Mouse (Mus musculus): ENCODE results near the gene Grrp1. TPM values are rescaled to one million over a fixed set of nuclear protein-coding genes. Genes with fewer than 3 reads are reported as not detected.
"Not testable (repeated sequence)": the region's sequence is repeated elsewhere in the genome, so short reads cannot be mapped to it uniquely, and the experiment has no call there.

Gene Grrp1
- 9.0 and 11.0 TPM in 2 replicates for polyA plus RNA-seq (2015; fragmentation: Nextera tagmentation; extraction: Ambion mirVana)

- ATAC-seq (ENCODE audit: low read depth) = no peak
- Histone ChIP-seq H3K4me1 (replicated peaks; ENCODE audit: control insufficient read depth, insufficient read depth, low read length) (peaks cover 46% of the 10 kb centered on the region), H3K9me3 (ENCODE audit: control insufficient read depth, low read length) (no peaks in the 10 kb centered on the region)
Measured at GRCm38 (mm10) chr4:134253722-134254324, at the start of gene Grrp1. Gene Grrp1 (minus strand): TSS chr4:134254106.

GRCm38 (mm10) chr4:134302084-134302483 lies 48.2 kb upstream of the Grrp1 start:
- Histone ChIP-seq H3K9ac (ENCODE audit: low read length) (no peak overlapping the region), H3K4me1 (replicated peaks; ENCODE audit: control insufficient read depth, insufficient read depth, low read length) (peaks cover 5% of the 10 kb centered on the region), H3K36me3 (ENCODE audit: control insufficient read depth, insufficient read depth, low read length) (no peaks in the 10 kb centered on the region), H3K9me3 (ENCODE audit: control insufficient read depth, low read length) (no peaks in the 10 kb centered on the region), H3K27ac (ENCODE audit: low read length) (no peak overlapping the region), H3K27me3 (ENCODE audit: control insufficient read depth, insufficient read depth, low read depth, low read length) (no peaks in the 10 kb centered on the region), H3K4me3 (ENCODE audit: low read length) (no peak overlapping the region), H3K4me2 (ENCODE audit: low read depth, low read length) (no peak overlapping the region)
- ATAC-seq (ENCODE audit: low read depth) = no peak
- 65% methylated on average over 5 of the region's 5 CpGs for WGBS

More at GRCm38 (mm10) chr4:134253722-134254324, at the start of gene Grrp1:
- no peaks in the 10 kb centered on the region for H3K36me3 ChIP-seq (ENCODE audit: control insufficient read depth, insufficient read depth, low read length)
- peaks cover 50% of the 10 kb centered on the region for H3K27me3 ChIP-seq (ENCODE audit: control insufficient read depth, insufficient read depth, low read depth, low read length)
- peak within 1 kb of the TSS; percentile 61 for H3K9ac ChIP-seq (ENCODE audit: low read length)
- 2% methylated on average over 13 of the region's 13 CpGs for WGBS
- H3K27ac ChIP-seq (ENCODE audit: low read length) = peak within 1 kb of the TSS; percentile 77
- H3K4me2 ChIP-seq (ENCODE audit: low read depth, low read length) = peak within 1 kb of the TSS; percentile 86
- peak within 1 kb of the TSS; percentile 51 for H3K4me3 ChIP-seq (ENCODE audit: low read length)

- Histone ChIP-seq H3K9ac (ENCODE audit: low read length) (no peak overlapping the region), H3K27me3 (ENCODE audit: control insufficient read depth, insufficient read depth, low read depth, low read length) (no peaks in the 10 kb centered on the region), H3K4me3 (ENCODE audit: low read length) (no peak overlapping the region), H3K4me1 (replicated peaks; ENCODE audit: control insufficient read depth, insufficient read depth, low read length) (no peaks in the 10 kb centered on the region), H3K4me2 (ENCODE audit: low read depth, low read length) (no peak overlapping the region), H3K27ac (ENCODE audit: low read length) (no peak overlapping the region), H3K36me3 (ENCODE audit: control insufficient read depth, insufficient read depth, low read length) (no peaks in the 10 kb centered on the region), H3K9me3 (ENCODE audit: control insufficient read depth, low read length) (peaks cover 3% of the 10 kb centered on the region; the same call in 1 of the 2 replicates)
- 52% methylated on average over 9 of the region's 9 CpGs for WGBS
- peak; percentile 17; the same call in 1 of the 2 replicates for ATAC-seq (ENCODE audit: low read depth)
Measured at GRCm38 (mm10) chr4:134300316-134300715, 46.4 kb upstream of the Grrp1 start.

GRCm38 (mm10) chr4:134299498-134299810 lies 45.5 kb upstream of the Grrp1 start:
- H3K9ac ChIP-seq (ENCODE audit: low read length) = no peak overlapping the region
- H3K9me3 ChIP-seq (ENCODE audit: control insufficient read depth, low read length) = peaks cover 3% of the 10 kb centered on the region; the same call in 1 of the 2 replicates
- WGBS = 51% methylated on average over 4 of the region's 4 CpGs
- H3K4me1 ChIP-seq (replicated peaks; ENCODE audit: control insufficient read depth, insufficient read depth, low read length) = no peaks in the 10 kb centered on the region
- ATAC-seq (ENCODE audit: low read depth) = no peak
- no peak overlapping the region for H3K27ac ChIP-seq (ENCODE audit: low read length)
- no peaks in the 10 kb centered on the region for H3K36me3 ChIP-seq (ENCODE audit: control insufficient read depth, insufficient read depth, low read length)
- H3K4me2 ChIP-seq (ENCODE audit: low read depth, low read length) = no peak overlapping the region
- no peaks in the 10 kb centered on the region for H3K27me3 ChIP-seq (ENCODE audit: control insufficient read depth, insufficient read depth, low read depth, low read length)
- H3K4me3 ChIP-seq (ENCODE audit: low read length) = no peak overlapping the region

GRCm38 (mm10) chr4:134298626-134299497 lies 45.0 kb upstream of the Grrp1 start:
- H3K4me1 ChIP-seq (replicated peaks; ENCODE audit: control insufficient read depth, insufficient read depth, low read length) = no peaks in the 10 kb centered on the region
- H3K36me3 ChIP-seq (ENCODE audit: control insufficient read depth, insufficient read depth, low read length) = no peaks in the 10 kb centered on the region
- no peak overlapping the region for H3K9ac ChIP-seq (ENCODE audit: low read length)
- no peak for ATAC-seq (ENCODE audit: low read depth)
- H3K4me2 ChIP-seq (ENCODE audit: low read depth, low read length) = no peak overlapping the region
- peaks cover 3% of the 10 kb centered on the region; the same call in 1 of the 2 replicates for H3K9me3 ChIP-seq (ENCODE audit: control insufficient read depth, low read length)
- no peak overlapping the region for H3K27ac ChIP-seq (ENCODE audit: low read length)
- H3K4me3 ChIP-seq (ENCODE audit: low read length) = no peak overlapping the region
- no peaks in the 10 kb centered on the region for H3K27me3 ChIP-seq (ENCODE audit: control insufficient read depth, insufficient read depth, low read depth, low read length)
- WGBS = 66% methylated on average over 18 of the region's 19 CpGs

- H3K27me3 ChIP-seq (ENCODE audit: control insufficient read depth, insufficient read depth, low read depth, low read length) = no peaks in the 10 kb centered on the region; the same call in 1 of the 2 replicates
- H3K4me3 ChIP-seq (ENCODE audit: low read length) = no peak overlapping the region
- no peaks in the 10 kb centered on the region for H3K36me3 ChIP-seq (ENCODE audit: control insufficient read depth, insufficient read depth, low read length)
- H3K4me2 ChIP-seq (ENCODE audit: low read depth, low read length) = no peak overlapping the region
- no peak overlapping the region for H3K27ac ChIP-seq (ENCODE audit: low read length)
- no peaks in the 10 kb centered on the region for H3K4me1 ChIP-seq (replicated peaks; ENCODE audit: control insufficient read depth, insufficient read depth, low read length)
- ATAC-seq (ENCODE audit: low read depth) = no peak
- 89% methylated on average over 8 of the region's 8 CpGs for WGBS
- no peak overlapping the region for H3K9ac ChIP-seq (ENCODE audit: low read length)
- peaks cover 3% of the 10 kb centered on the region; the same call in 1 of the 2 replicates for H3K9me3 ChIP-seq (ENCODE audit: control insufficient read depth, low read length)
Measured at GRCm38 (mm10) chr4:134297369-134297768, 43.5 kb upstream of the Grrp1 start.

- Histone ChIP-seq H3K4me1 (replicated peaks; ENCODE audit: control insufficient read depth, insufficient read depth, low read length) (no peaks in the 10 kb centered on the region), H3K9me3 (ENCODE audit: control insufficient read depth, low read length) (peaks cover 3% of the 10 kb centered on the region; the same call in 1 of the 2 replicates), H3K36me3 (ENCODE audit: control insufficient read depth, insufficient read depth, low read length) (no peaks in the 10 kb centered on the region), H3K4me2 (ENCODE audit: low read depth, low read length) (no peak overlapping the region), H3K27me3 (ENCODE audit: control insufficient read depth, insufficient read depth, low read depth, low read length) (no peaks in the 10 kb centered on the region; the same call in 1 of the 2 replicates), H3K4me3 (ENCODE audit: low read length) (no peak overlapping the region), H3K9ac (ENCODE audit: low read length) (no peak overlapping the region), H3K27ac (ENCODE audit: low read length) (no peak overlapping the region)
- ATAC-seq (ENCODE audit: low read depth) = no peak
- 86% methylated on average over 4 of the region's 4 CpGs for WGBS
Measured at GRCm38 (mm10) chr4:134296523-134296922, 42.6 kb upstream of the Grrp1 start.

GRCm38 (mm10) chr4:134296096-134296495 lies 42.2 kb upstream of the Grrp1 start:
- not testable (repeated sequence) for H3K4me2 ChIP-seq (ENCODE audit: low read depth, low read length); H3K4me1 ChIP-seq (replicated peaks; ENCODE audit: control insufficient read depth, insufficient read depth, low read length); H3K4me3 ChIP-seq (ENCODE audit: low read length); H3K27me3 ChIP-seq (ENCODE audit: control insufficient read depth, insufficient read depth, low read depth, low read length); H3K9me3 ChIP-seq (ENCODE audit: control insufficient read depth, low read length); H3K27ac ChIP-seq (ENCODE audit: low read length); H3K9ac ChIP-seq (ENCODE audit: low read length); H3K36me3 ChIP-seq (ENCODE audit: control insufficient read depth, insufficient read depth, low read length); ATAC-seq (ENCODE audit: low read depth)
- WGBS = 83% methylated on average over 4 of the region's 4 CpGs

GRCm38 (mm10) chr4:134293692-134294163 lies 39.8 kb upstream of the Grrp1 start:
- Histone ChIP-seq H3K27me3 (ENCODE audit: control insufficient read depth, insufficient read depth, low read depth, low read length) (no peaks in the 10 kb centered on the region; the same call in 1 of the 2 replicates), H3K9me3 (ENCODE audit: control insufficient read depth, low read length) (peaks cover 3% of the 10 kb centered on the region; the same call in 1 of the 2 replicates), H3K4me2 (ENCODE audit: low read depth, low read length) (no peak overlapping the region), H3K4me3 (ENCODE audit: low read length) (no peak overlapping the region), H3K4me1 (replicated peaks; ENCODE audit: control insufficient read depth, insufficient read depth, low read length) (peaks cover 3% of the 10 kb centered on the region), H3K9ac (ENCODE audit: low read length) (no peak overlapping the region), H3K27ac (ENCODE audit: low read length) (no peak overlapping the region), H3K36me3 (ENCODE audit: control insufficient read depth, insufficient read depth, low read length) (no peaks in the 10 kb centered on the region)
- WGBS = 42% methylated on average over 9 of the region's 9 CpGs
- peak; percentile 33; the same call in 1 of the 2 replicates for ATAC-seq (ENCODE audit: low read depth)

Measured in lung, embryonic 16.5 days (tissue).